Mouse (Mus musculus): ENCODE measurements around the gene Myrfl.

The Myrfl gene

DNA sequence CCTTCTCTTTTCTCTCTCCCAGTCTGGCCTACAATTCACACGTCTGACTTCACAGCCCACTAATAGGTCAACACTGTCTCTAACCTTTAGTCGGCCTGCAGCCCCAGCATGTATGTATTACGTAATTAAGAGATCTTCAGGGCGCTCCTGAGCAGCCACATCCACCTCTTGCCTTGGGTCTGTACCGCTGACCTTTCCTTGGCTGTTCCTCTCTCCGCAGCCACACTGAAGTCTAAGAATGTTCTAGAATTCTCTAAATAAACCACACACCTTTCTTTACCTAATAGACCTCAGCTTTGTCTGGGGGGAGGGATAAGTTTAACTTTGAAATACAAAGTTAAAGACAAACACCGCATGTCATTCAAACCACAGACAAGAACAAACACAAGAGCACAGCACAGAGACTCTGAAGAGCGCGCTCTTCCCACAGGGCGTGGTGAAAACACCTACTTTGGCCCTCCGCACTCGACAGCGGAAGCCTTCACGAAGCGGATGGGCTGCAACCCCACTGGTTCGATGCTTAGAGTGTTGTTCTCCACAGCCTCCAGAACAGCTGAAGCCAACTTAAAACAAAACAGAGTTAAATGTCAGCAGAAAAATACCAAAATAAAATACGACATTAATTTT lies 17.0 kb upstream of the Myrfl start:
- no peak for DNase-seq (ENCODE audit: low read depth, low spot score)

DNA sequence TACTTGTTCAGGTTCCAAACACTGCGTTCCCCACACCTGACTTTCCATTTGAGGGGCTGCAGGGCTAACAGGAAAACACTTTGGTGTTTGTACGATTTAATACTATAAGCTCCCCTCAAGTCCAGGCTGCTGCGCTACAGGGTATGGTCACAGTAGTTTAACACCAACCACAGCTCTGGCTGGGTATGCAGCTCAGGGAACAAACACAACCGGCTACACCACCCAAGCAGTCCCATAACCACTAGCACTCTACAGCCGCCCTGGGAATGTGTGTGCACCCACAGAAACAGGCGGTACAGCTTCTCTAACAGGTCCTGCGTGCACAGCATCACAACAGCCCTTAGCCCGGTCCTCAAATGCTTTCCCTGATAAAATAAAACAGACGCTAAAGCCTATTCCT lies 16.1 kb upstream of the Myrfl start:
- no peak for DNase-seq (ENCODE audit: low read depth, low spot score)

DNA sequence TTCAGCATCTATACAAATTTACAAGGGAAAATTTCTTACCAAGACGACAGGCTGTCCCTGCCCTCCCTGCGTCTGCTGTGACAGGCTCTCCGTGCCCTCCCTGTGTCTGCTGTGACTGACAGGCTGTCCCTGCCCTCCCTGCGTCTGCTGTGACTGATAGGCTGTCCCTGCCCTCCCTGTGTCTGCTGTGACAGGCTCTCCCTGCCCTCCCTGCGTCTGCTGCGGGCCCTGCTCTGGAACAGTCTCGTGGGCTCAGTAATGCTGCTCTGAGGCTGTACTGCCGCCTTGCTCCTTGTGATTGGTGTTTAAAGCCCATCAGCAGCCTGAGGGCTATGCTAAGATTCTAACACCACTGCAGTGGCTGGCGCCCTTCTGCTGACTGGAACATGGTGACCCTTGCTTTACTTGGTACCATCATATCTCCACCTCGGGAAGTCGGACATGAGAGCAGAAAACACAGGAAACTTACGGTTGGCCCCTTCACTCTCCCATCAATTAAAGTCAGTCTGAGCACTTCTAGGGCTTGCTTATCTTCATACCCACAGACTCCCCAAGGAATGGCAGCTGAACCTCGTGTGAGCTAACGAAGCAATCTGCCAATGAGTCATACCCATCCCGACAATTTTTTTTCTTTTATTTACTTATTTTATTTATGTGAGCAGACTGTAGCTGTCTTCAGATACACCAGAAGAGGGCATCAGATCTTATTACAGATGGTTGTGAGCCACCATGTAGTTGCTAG lies 12.4 kb upstream of the Myrfl start:
- DNase-seq (ENCODE audit: low read depth, low spot score) = no peak

DNA sequence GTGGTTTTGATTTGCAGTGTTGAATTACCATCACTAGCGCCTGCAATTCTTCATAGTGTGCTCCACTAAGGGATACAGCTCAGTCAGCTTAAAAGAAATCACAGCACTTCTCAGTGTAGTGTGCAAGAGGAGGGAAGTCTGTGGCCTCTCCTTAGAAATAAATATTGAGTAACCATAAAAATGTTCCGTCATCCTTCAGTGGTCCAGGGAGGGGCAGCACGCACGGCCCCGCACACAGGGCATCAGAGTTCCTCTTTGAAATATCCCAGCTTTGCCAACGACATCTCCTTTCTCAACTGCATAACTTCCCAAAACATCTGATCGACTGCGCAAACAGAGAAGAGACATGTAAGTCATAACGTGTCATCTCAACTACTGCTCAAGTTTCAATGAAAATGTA lies 10.1 kb upstream of the Myrfl start:
- DNase-seq (ENCODE audit: low read depth, low spot score) = no peak

DNA sequence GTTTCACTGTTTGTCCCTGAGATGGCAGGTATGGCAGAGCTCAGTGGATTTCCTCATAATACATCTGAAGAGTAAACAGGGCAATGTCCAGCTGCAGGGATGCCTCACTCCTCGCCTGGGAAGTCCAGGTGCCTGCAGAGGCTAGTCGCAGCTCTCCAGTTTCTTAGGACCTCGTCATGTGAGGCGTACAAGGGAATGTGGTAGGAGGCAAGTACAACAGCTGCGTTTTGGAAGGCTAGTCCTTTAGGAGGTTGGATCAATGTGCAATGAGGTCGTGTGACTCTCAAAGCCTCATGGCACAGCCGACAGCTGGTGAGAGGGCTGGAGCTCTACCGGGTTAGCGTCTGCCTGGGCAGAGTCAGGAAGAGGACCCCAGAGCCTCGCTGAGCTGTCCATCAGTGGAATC lies 7.8 kb upstream of the Myrfl start:
- no peak for DNase-seq (ENCODE audit: low read depth, low spot score)

DNA sequence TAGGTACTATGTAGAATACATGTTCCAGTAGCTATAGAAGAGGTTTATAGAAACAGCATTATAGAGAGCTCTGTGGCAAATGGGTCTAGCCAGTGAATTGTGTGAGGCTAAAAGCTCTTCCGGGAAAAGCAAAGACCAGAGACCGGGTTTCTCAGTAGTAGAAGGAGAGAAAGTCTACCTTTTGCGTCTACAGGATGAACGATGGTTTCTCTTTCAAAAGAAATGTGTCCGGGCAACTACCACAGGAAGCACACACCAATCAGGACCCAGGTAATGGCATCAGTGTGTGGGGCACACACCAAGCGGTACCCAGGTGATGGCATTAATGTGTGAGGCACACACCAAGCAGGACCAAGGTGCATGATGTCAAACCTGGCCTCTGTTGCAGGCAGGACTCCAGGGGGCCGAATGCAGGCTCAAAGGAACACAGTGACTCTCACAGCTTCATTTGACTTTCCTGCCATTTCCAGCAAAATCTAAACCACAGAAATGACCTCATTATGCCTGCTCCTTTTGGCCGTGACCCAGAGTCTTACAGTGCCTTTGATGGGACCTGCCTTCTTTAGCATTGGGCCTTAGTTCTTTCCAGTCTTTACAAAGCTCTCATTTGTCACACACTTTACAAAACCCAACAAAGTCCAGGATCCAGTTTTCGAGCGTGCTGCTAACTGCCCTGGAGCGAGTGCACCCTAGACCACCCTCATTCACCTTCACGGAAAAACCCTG lies 1.4 kb downstream of the Myrfl start:
- DNase-seq (ENCODE audit: low read depth, low spot score) = no peak

GRCm38 (mm10) chr10:116894540-116894939 lies 2.2 kb downstream of the Myrfl start:
- no peak for DNase-seq (ENCODE audit: low read depth, low spot score)

- peak; percentile 10 for DNase-seq (ENCODE audit: low read depth, low spot score)
These were observed 3.0 kb downstream of the Myrfl start for GRCm38 (mm10) chr10:116893753-116894152.

DNA sequence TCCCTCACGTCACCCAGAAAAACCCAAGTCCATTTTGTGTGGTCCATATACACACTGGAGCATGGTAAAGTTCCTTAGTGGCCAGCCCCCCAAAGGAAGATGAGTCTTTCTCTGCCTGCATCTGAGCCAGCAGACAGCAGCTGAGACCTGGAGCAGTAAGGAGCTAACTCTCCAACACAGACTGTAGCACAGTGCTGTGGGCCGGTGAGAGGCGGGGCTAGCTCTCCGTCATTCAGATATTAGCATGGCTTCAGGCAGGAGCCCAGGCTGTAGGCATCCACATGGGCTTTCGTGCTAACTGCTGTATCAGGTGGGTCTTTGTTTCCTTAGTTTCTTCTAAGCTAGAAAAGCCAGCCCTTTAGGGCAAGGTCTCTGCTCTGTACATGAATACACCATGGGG lies 6.1 kb downstream of the Myrfl start:
- DNase-seq (ENCODE audit: low read depth, low spot score) = no peak

GRCm38 (mm10) chr10:116884552-116884951 lies 12.2 kb downstream of the Myrfl start:
- DNase-seq (ENCODE audit: low read depth, low spot score) = no peak

- no peak for DNase-seq (ENCODE audit: low read depth, low spot score)
These were observed 13.2 kb downstream of the Myrfl start for GRCm38 (mm10) chr10:116883531-116883930.

- no peak for DNase-seq (ENCODE audit: low read depth, low spot score)
These were observed 19.3 kb downstream of the Myrfl start for GRCm38 (mm10) chr10:116877436-116877835.

GRCm38 (mm10) chr10:116874490-116874889 lies 22.2 kb downstream of the Myrfl start:
- DNase-seq (ENCODE audit: low read depth, low spot score) = no peak

GRCm38 (mm10) chr10:116872016-116872410 lies 24.7 kb downstream of the Myrfl start:
- no peak for DNase-seq (ENCODE audit: low read depth, low spot score)

- peak; percentile 79 for DNase-seq (ENCODE audit: low read depth, low spot score)
These were observed 25.2 kb downstream of the Myrfl start for GRCm38 (mm10) chr10:116871329-116872015.

GRCm38 (mm10) chr10:116870819-116871218 lies 25.9 kb downstream of the Myrfl start:
- DNase-seq (ENCODE audit: low read depth, low spot score) = no peak

GRCm38 (mm10) chr10:116853159-116853845 lies 43.4 kb downstream of the Myrfl start:
- no peak for DNase-seq (ENCODE audit: low read depth, low spot score)

- DNase-seq (ENCODE audit: low read depth, low spot score) = peak; percentile 33
These were observed 47.8 kb downstream of the Myrfl start for GRCm38 (mm10) chr10:116848749-116849473.

DNA sequence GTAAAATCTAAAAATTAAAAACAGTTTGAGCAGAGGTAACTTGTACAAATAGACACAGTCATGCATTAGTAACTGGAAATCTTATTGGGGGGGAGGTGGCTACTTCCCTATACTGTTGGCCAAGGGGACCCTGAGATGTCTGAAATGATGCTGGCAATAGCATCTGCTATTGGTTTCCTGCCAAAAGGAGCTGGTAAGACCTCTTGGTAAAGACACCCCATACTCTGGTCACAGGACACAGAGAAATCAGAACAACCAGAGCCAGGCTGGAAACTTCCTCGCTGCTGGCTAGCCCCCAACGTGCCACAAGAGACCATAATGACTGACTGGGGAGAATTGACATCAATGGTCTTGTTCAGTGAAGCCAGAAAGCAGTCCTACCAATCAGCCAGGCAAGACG lies 55.2 kb downstream of the Myrfl start:
- no peak for DNase-seq (ENCODE audit: low read depth, low spot score)

DNA sequence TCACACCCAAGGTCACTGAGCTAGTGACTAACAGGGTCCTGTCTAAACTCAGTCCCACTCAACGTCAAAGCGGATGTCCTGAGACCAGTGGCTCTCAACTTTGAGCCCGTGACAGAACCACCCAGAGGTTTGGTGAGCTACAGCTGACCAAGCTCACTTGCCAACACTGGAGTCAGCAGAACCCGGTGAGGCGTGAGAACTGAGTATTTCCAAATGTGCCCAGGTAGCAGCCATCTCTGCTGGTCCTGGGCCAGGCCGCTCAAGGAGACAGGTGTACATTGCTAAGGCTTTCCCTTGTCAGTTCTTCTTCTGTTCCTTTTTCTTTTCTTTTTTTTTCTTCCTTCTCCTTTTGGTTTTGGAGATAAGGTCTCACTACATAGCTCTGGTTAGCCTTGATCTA lies 66.0 kb downstream of the Myrfl start:
- DNase-seq (ENCODE audit: low read depth, low spot score) = no peak

DNA sequence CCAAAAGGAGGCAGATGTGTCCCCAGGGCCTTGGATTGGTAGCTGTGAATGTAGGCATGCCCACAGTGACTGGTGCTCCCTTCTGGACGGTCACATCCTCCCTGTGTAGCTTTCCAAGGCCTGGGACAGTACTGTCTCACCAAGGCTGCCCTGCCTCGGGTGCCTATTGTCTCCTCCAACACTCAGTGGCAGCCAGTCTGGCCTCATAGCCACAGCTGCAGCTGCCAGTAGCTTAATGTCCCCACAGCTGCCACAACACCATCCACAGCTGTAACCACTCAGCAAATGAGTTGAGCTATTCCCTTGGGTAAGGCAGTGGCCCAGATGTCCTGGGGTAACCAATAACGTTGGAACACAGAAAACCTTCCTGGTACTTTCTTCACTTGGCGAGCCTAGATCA lies 68.6 kb downstream of the Myrfl start:
- no peak for DNase-seq (ENCODE audit: low read depth, low spot score)

Data from telencephalon, adult 2 months (tissue).